Mouse (Mus musculus) left cerebral cortex, adult 9 months (tissue): ENCODE data around the gene Evc.
A peak's percentile ranks its signal among the peaks of the same experiment; 100 is the strongest.

Source experiments
- DNase-seq, 2 experiments: peaks; one replicate each; pipeline ENCODE4 v3.0.0; 2022; ENCODE audit warnings: low spot score in 2 of 2

Gene Evc

DNA sequence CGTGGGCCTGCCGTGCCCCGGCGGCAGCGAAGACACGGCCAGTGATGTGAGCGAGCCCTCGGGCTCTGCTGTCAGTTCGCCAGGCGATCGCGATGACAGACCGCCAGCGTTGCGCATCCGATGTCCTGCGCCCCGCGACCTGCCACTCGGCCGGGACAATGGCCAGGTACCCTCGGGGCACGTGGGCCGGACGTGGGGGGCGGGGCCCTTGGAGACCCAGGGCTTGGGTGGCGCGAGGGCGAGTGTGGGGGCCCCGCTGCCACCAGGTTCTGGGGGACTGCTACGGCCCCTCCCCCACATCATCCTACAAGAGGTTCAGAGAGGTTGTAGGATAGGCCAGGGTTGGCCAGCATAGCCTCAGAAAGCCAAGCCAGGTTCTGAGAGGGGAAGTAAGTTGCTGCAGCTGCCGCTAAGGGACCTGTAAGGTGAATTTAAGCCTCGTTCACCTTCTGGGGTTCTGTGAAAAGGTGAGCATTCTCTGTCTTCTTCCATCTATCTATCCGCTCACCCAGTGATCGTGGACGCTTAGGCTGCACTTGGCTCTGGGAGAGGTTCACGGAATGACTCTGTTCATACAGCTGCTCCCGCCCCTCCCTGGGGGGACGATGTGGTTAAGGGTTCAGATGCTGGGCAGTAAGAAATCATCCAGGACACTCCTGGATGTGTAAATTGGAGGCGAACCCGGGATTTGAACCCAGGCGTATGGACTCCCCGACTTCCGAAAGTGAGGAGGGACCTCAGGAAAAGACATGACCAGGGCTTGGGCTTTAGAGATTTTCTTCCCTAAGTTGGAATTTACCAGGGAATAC is 94.1 kb downstream of the Evc start:
- DNase-seq = peak in 1 of 2 experiments; percentile 21

DNA sequence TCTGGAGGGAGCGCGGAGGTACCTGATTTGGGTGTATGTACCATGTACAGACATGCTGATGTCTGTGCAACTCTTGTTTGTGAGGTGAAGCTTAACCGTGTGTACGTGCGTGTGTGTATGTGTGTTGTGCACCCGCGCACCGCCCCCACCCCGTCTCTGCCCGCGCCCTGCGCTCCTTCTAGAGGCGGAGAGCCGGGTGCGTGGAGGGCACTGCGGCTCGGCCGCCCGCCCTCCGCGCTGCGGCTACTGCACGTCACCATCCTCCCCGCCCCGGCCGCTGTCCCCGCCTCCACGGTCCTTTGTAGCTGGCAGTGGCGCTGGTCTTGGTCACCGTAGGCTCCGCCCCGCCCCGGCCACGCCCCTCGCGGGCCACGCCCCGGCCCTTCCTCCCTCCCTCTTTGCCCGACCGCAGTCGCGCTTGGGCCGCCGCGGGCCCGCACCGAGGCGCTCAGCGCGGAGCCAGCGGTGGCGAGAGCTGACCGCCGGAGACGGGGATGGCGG is 95.0 kb downstream of the Evc start, which contains the start of gene Crmp1:
Gene Crmp1 (plus strand): TSS at position 290 of the 501 bp plus-strand sequence.
- DNase-seq = peak in 1 of 2 experiments; percentile 84

DNA sequence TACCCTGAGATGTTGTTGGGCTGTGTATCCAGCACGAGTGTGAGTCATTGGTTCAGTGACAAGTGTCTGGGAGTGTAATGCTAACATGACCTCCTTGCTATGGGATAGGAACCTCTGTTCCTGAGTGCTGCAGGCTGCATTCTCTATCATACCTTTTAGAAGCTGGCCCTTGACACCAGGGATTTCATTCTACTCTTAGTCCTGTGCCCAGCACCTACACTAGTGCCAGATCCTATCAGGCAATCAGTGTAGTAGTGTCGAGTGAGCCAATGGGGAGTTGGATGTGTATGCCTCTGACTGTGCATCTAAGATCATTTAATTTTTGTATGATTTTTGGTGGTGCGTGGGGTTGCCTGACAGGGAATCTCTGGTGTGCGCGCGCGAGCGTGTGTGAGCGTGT is 95.5 kb downstream of the Evc start:
- no peak for DNase-seq

DNA sequence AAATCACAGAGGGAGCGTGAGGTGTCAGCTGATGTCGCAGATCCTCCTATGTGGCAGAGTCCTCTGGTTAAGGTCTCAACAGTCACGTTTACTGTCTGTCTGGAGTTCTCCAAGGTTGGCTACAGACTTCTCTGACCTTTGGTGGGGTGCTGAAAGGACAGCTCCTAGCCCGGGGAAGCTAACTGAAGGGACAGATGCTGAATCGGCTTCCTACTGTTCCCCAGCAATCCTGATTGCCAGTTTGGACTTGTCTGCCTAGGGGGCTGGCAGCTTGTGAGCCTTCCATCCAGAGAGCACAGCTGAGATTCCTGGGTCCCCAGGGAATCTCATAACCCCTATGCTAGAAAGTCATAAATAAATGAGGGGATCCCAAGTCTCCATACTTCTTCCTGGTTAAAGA is 96.1 kb downstream of the Evc start:
- DNase-seq = no peak
